Mouse (Mus musculus): ENCODE results near the gene Ablim1.

DNA sequence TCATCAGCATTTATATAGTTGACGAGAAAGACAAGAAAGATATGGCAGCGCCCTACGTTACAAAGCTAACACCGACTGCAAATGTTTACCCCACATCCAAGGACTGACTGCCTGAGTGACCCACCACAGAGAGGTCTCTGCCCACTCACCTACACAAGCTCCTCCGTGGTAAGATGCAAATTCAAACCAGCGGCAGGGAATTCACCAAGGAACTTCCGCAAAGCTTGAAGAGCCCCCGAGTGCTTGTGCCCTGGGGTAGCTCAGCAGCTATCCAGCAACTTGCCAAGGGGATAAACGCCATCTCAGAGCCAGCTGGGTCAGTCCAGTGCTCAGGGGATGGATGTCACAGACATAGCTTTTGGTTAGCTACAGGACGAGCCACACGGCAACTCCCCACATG is 95.0 kb downstream of the Ablim1 start:
- TF ChIP-seq CTCF (IDR thresholded peaks at IDR 0.05; ENCODE audit: low read depth, low read length) (no peak), POLR2A (IDR thresholded peaks at IDR 0.05; ENCODE audit: extremely low read depth, insufficient read depth, low read length) (no peak)

All from liver, adult 2 months (tissue).